Mouse (Mus musculus): ENCODE measurements at regions not wholly inside any gene's neighbourhood (a gene's known extent, or its start where the extent isn't known, plus 50 kb on each side); places are given as distances from the start of the nearest gene placed in this dataset.

- peaks cover 2 to 3% of the 10 kb centered on the region in 2 experiments; a peak in 3 of 4 replicates for H3K27me3 ChIP-seq (ENCODE audit: control insufficient read depth in 1 of 2, insufficient read depth in 2 of 2, low read length in 2 of 2)
- no peaks in the 10 kb centered on the region for H3K4me1 ChIP-seq (ENCODE audit: control insufficient read depth in 1 of 2, insufficient read depth in 2 of 2, low read length in 2 of 2)
- H3K9me3 ChIP-seq (replicated peaks; ENCODE audit: insufficient read depth, low read length): no peaks in the 10 kb centered on the region
- H3K36me3 ChIP-seq (ENCODE audit: control insufficient read depth in 1 of 2, insufficient read depth in 2 of 2, low read length in 2 of 2): no peaks in the 10 kb centered on the region
- H3K79me2 ChIP-seq (ENCODE audit: control insufficient read depth, insufficient read depth, low read length, poor library complexity): no peaks in the 10 kb centered on the region
- no peak overlapping the region for H3K27ac ChIP-seq (ENCODE audit: control insufficient read depth, low read depth, low read length)
- no peak overlapping the region for H3K4me3 ChIP-seq (ENCODE audit: control insufficient read depth in 1 of 2, insufficient read depth in 1 of 2, low read depth in 2 of 2, low read length in 2 of 2)
- no peak for DNase-seq (ENCODE audit: low read depth, low spot score)
- H3K9ac ChIP-seq (ENCODE audit: control insufficient read depth, low read depth, low read length, poor library complexity, severe bottlenecking): no peak overlapping the region
- TF ChIP-seq CHD2 (IDR thresholded peaks at IDR 0.05; ENCODE audit: low read length) (no peak), NRF1 (IDR thresholded peaks at IDR 0.05; ENCODE audit: insufficient read depth, low read depth, low read length, poor library complexity, severe bottlenecking) (no peak)
These were observed 122.1 kb upstream of the Zfp217 start for GRCm38 (mm10) chr2:170269926-170270577.

- Histone ChIP-seq H3K9me3 (replicated peaks; ENCODE audit: insufficient read depth, low read length) (no peaks in the 10 kb centered on the region), H3K9ac (ENCODE audit: control insufficient read depth, low read depth, low read length, poor library complexity, severe bottlenecking) (no peak overlapping the region), H3K36me3 (ENCODE audit: control insufficient read depth in 1 of 2, insufficient read depth in 2 of 2, low read length in 2 of 2) (no peaks in the 10 kb centered on the region), H3K27ac (ENCODE audit: control insufficient read depth, low read depth, low read length) (no peak overlapping the region), H3K4me1 (ENCODE audit: control insufficient read depth in 1 of 2, insufficient read depth in 2 of 2, low read length in 2 of 2) (no peaks in the 10 kb centered on the region), H3K79me2 (ENCODE audit: control insufficient read depth, insufficient read depth, low read length, poor library complexity) (no peaks in the 10 kb centered on the region), H3K4me3 (ENCODE audit: control insufficient read depth in 1 of 2, insufficient read depth in 1 of 2, low read depth in 2 of 2, low read length in 2 of 2) (no peak overlapping the region), H3K27me3 (ENCODE audit: control insufficient read depth in 1 of 2, insufficient read depth in 2 of 2, low read length in 2 of 2) (peaks cover 2 to 3% of the 10 kb centered on the region in 2 experiments; a peak in 3 of 4 replicates)
- no peak for DNase-seq (ENCODE audit: low read depth, low spot score)
- TF ChIP-seq NELFE (IDR thresholded peaks at IDR 0.05; ENCODE audit: low read depth, low read length) (no peak), GABPA (IDR thresholded peaks at IDR 0.05; ENCODE audit: low read depth, low read length) (no peak), ZC3H11A (IDR thresholded peaks at IDR 0.05; ENCODE audit: low read depth, low read length) (no peak), TAL1 (IDR thresholded peaks at IDR 0.05; ENCODE audit: low read length) (no peak), CHD2 (IDR thresholded peaks at IDR 0.05; ENCODE audit: low read length) (no peak), MAX (IDR thresholded peaks at IDR 0.05; ENCODE audit: low read length) (no peak), ETS1 (IDR thresholded peaks at IDR 0.05; ENCODE audit: low read depth, low read length) (no peak), BHLHE40 (IDR thresholded peaks at IDR 0.05; ENCODE audit: borderline replicate concordance, low read depth, low read length) (no peak)
These were observed 120.2 kb upstream of the Zfp217 start for GRCm38 (mm10) chr2:170268080-170268479.

- Histone ChIP-seq H3K36me3 (ENCODE audit: control insufficient read depth in 1 of 2, insufficient read depth in 2 of 2, low read length in 2 of 2) (no peaks in the 10 kb centered on the region), H3K9me3 (replicated peaks; ENCODE audit: insufficient read depth, low read length) (no peaks in the 10 kb centered on the region), H3K27me3 (ENCODE audit: control insufficient read depth in 1 of 2, insufficient read depth in 2 of 2, low read length in 2 of 2) (peaks cover 2 to 3% of the 10 kb centered on the region in 2 experiments; a peak in 3 of 4 replicates), H3K4me3 (ENCODE audit: control insufficient read depth in 1 of 2, insufficient read depth in 1 of 2, low read depth in 2 of 2, low read length in 2 of 2) (no peak overlapping the region), H3K9ac (ENCODE audit: control insufficient read depth, low read depth, low read length, poor library complexity, severe bottlenecking) (no peak overlapping the region), H3K4me1 (ENCODE audit: control insufficient read depth in 1 of 2, insufficient read depth in 2 of 2, low read length in 2 of 2) (no peaks in the 10 kb centered on the region), H3K79me2 (ENCODE audit: control insufficient read depth, insufficient read depth, low read length, poor library complexity) (no peaks in the 10 kb centered on the region), H3K27ac (ENCODE audit: control insufficient read depth, low read depth, low read length) (no peak overlapping the region)
- no peak for DNase-seq (ENCODE audit: low read depth, low spot score)
- no peak for TF ChIP-seq CHD2 (IDR thresholded peaks at IDR 0.05; ENCODE audit: low read length)
- no peak for TF ChIP-seq JUND (IDR thresholded peaks at IDR 0.05; ENCODE audit: low read depth, low read length)
- TF ChIP-seq GATA1 (IDR thresholded peaks at IDR 0.05; ENCODE audit: low read depth, low read length): no peak
- no peak for TF ChIP-seq GABPA (IDR thresholded peaks at IDR 0.05; ENCODE audit: low read depth, low read length)
- no peak for TF ChIP-seq MYC (IDR thresholded peaks at IDR 0.05; ENCODE audit: low read depth, low read length)
- TF ChIP-seq USF2 (IDR thresholded peaks at IDR 0.05; ENCODE audit: borderline replicate concordance in 1 of 2, insufficient read depth in 1 of 2, low read depth in 1 of 2, low read length in 2 of 2): no peak
- no peak for TF ChIP-seq USF1 (IDR thresholded peaks at IDR 0.05; ENCODE audit: low read depth, low read length)
- no peak for TF ChIP-seq CHD1 (IDR thresholded peaks at IDR 0.05; ENCODE audit: low read depth, low read length)
- TF ChIP-seq POLR2A (IDR thresholded peaks at IDR 0.05; ENCODE audit: control insufficient read depth in 1 of 2, insufficient read depth in 1 of 2, low read depth in 1 of 2, low read length in 2 of 2, poor library complexity in 1 of 2): no peak
- no peak for TF ChIP-seq HCFC1 (IDR thresholded peaks at IDR 0.05; ENCODE audit: low read depth, low read length)
- no peak for TF ChIP-seq MXI1 (IDR thresholded peaks at IDR 0.05; ENCODE audit: low read depth, low read length)
- TF ChIP-seq ETS1 (IDR thresholded peaks at IDR 0.05; ENCODE audit: low read depth, low read length): no peak
These were observed 119.2 kb upstream of the Zfp217 start for GRCm38 (mm10) chr2:170267152-170267551.

All from MEL (cell line).